Mouse (Mus musculus): ENCODE results near the gene Dnase1l1. TPM values are rescaled to one million over a fixed set of nuclear protein-coding genes. Genes with fewer than 3 reads are reported as not detected.

Gene Dnase1l1
- polyA plus RNA-seq, 2 experiments = 20.9 to 22.6 TPM

- DNase-seq (ENCODE audit: low read depth in 3 of 3, low spot score in 3 of 3) (no peak), ATAC-seq (ENCODE audit: insufficient read depth) (peak; percentile 36)
- Histone ChIP-seq H3K4me2 (ENCODE audit: low read depth) (peak overlapping the region; percentile 83), H3K9me3 (ENCODE audit: control insufficient read depth, low read length) (no peaks in the 10 kb centered on the region), H3K27me3 (ENCODE audit: control insufficient read depth, insufficient read depth, low read length) (no peaks in the 10 kb centered on the region; the same call in 1 of the 2 replicates), H3K4me1 (replicated peaks; ENCODE audit: control insufficient read depth in 2 of 2, insufficient read depth in 2 of 2, low read length in 1 of 2) (peaks cover 10 to 18% of the 10 kb centered on the region in 2 experiments), H3K27ac (no peak overlapping the region), H3K4me3 (ENCODE audit: insufficient read depth in 1 of 2, low read depth in 2 of 2, low read length in 2 of 2) (peak overlapping the region; percentile 55 to 59), H3K9ac (replicated peaks) (peak overlapping the region; percentile 24), H3K36me3 (replicated peaks; ENCODE audit: control insufficient read depth, insufficient read depth, low read depth) (no peaks in the 10 kb centered on the region)
- 24% methylated on average over 21 of the region's 21 CpGs for WGBS (ENCODE audit: insufficient replicate concordance)
- TF ChIP-seq EP300 (IDR thresholded peaks at IDR 0.05; ENCODE audit: low read depth) (no peak), CTCF (IDR thresholded peaks at IDR 0.05; ENCODE audit: low read depth) (no peak)
Measured at GRCm38 (mm10) chrX:74245687-74246086, 36.5 kb downstream of the Dnase1l1 start.

GRCm38 (mm10) chrX:74245107-74245506, 37.0 kb downstream of the Dnase1l1 start:
- no peak for TF ChIP-seq EP300 (IDR thresholded peaks at IDR 0.05; ENCODE audit: low read depth)
- no peak for TF ChIP-seq CTCF (IDR thresholded peaks at IDR 0.05; ENCODE audit: low read depth)
- ATAC-seq (ENCODE audit: insufficient read depth) = no peak
- no peaks in the 10 kb centered on the region for H3K9me3 ChIP-seq (ENCODE audit: control insufficient read depth, low read length)

GRCm38 (mm10) chrX:74244614-74245083, 37.5 kb downstream of the Dnase1l1 start:
- H3K9me3 ChIP-seq (ENCODE audit: control insufficient read depth, low read length) = no peaks in the 10 kb centered on the region
- H3K4me2 ChIP-seq (ENCODE audit: low read depth) = peak overlapping the region; percentile 83
- H3K36me3 ChIP-seq (replicated peaks; ENCODE audit: control insufficient read depth, insufficient read depth, low read depth) = no peaks in the 10 kb centered on the region
- H3K4me3 ChIP-seq (ENCODE audit: insufficient read depth in 1 of 2, low read depth in 2 of 2, low read length in 2 of 2) = peak overlapping the region; percentile 48 to 59; a peak in 3 of 4 replicates
- no peaks in the 10 kb centered on the region; the same call in 1 of the 2 replicates for H3K27me3 ChIP-seq (ENCODE audit: control insufficient read depth, insufficient read depth, low read length)
- WGBS (ENCODE audit: insufficient replicate concordance) = 24% methylated on average over 3 of the region's 3 CpGs
- peaks cover 10 to 18% of the 10 kb centered on the region in 2 experiments for H3K4me1 ChIP-seq (replicated peaks; ENCODE audit: control insufficient read depth in 2 of 2, insufficient read depth in 2 of 2, low read length in 1 of 2)
- no peak overlapping the region for H3K27ac ChIP-seq
- H3K9ac ChIP-seq (replicated peaks) = no peak overlapping the region
- TF ChIP-seq CTCF (IDR thresholded peaks at IDR 0.05; ENCODE audit: low read depth) = no peak
- no peak for TF ChIP-seq EP300 (IDR thresholded peaks at IDR 0.05; ENCODE audit: low read depth)
- no peak for ATAC-seq (ENCODE audit: insufficient read depth)
- no peak for DNase-seq (ENCODE audit: low read depth in 3 of 3, low spot score in 3 of 3)

More at GRCm38 (mm10) chrX:74245107-74245506, 37.0 kb downstream of the Dnase1l1 start:
- Histone ChIP-seq H3K4me3 (ENCODE audit: insufficient read depth in 1 of 2, low read depth in 2 of 2, low read length in 2 of 2) (peak overlapping the region; percentile 25 to 59; a peak in 3 of 4 replicates), H3K4me1 (replicated peaks; ENCODE audit: control insufficient read depth in 2 of 2, insufficient read depth in 2 of 2, low read length in 1 of 2) (peaks cover 10 to 18% of the 10 kb centered on the region in 2 experiments), H3K9ac (replicated peaks) (no peak overlapping the region; the same call in 1 of the 2 replicates), H3K36me3 (replicated peaks; ENCODE audit: control insufficient read depth, insufficient read depth, low read depth) (no peaks in the 10 kb centered on the region), H3K4me2 (ENCODE audit: low read depth) (peak overlapping the region; percentile 83), H3K27me3 (ENCODE audit: control insufficient read depth, insufficient read depth, low read length) (no peaks in the 10 kb centered on the region; the same call in 1 of the 2 replicates), H3K27ac (no peak overlapping the region)
- no peak for DNase-seq (ENCODE audit: low read depth in 3 of 3, low spot score in 3 of 3)
- 19% methylated on average over 1 of the region's 1 CpGs for whole genome bisulfite sequencing (ENCODE audit: insufficient replicate concordance)

- Histone ChIP-seq H3K27me3 (ENCODE audit: control insufficient read depth, insufficient read depth, low read length) (no peaks in the 10 kb centered on the region), H3K27ac (no peak overlapping the region; the same call in 1 of the 2 replicates), H3K9me3 (ENCODE audit: control insufficient read depth, low read length) (no peaks in the 10 kb centered on the region), H3K4me1 (replicated peaks; ENCODE audit: control insufficient read depth in 2 of 2, insufficient read depth in 2 of 2, low read length in 1 of 2) (peaks cover 10 to 14% of the 10 kb centered on the region in 2 experiments), H3K4me3 (ENCODE audit: insufficient read depth in 1 of 2, low read depth in 2 of 2, low read length in 2 of 2) (peak overlapping the region in 1 of 2 experiments; percentile 10; a peak in 1 of 4 replicates), H3K36me3 (replicated peaks; ENCODE audit: control insufficient read depth, insufficient read depth, low read depth) (no peaks in the 10 kb centered on the region), H3K9ac (replicated peaks) (no peak overlapping the region), H3K4me2 (ENCODE audit: low read depth) (peak overlapping the region; percentile 83)
- TF ChIP-seq EP300 (IDR thresholded peaks at IDR 0.05; ENCODE audit: low read depth) = no peak
- TF ChIP-seq CTCF (IDR thresholded peaks at IDR 0.05; ENCODE audit: low read depth) = peak; percentile 16; the same call in 1 of the 2 replicates
- DNase-seq (ENCODE audit: low read depth in 3 of 3, low spot score in 3 of 3) (peak; percentile 49 to 73 (median 49)), ATAC-seq (ENCODE audit: insufficient read depth) (peak; percentile 58; the same call in 1 of the 2 replicates)
- WGBS (ENCODE audit: insufficient replicate concordance) = 17% methylated on average over 3 of the region's 3 CpGs
Measured at GRCm38 (mm10) chrX:74243807-74244206, 38.3 kb downstream of the Dnase1l1 start.

GRCm38 (mm10) chrX:74243396-74243795, 38.7 kb downstream of the Dnase1l1 start:
- no peak overlapping the region for H3K9ac ChIP-seq (replicated peaks)
- H3K36me3 ChIP-seq (replicated peaks; ENCODE audit: control insufficient read depth, insufficient read depth, low read depth) = no peaks in the 10 kb centered on the region
- no peak overlapping the region; the same call in 1 of the 2 replicates for H3K27ac ChIP-seq
- 44% methylated on average over 2 of the region's 2 CpGs for WGBS (ENCODE audit: insufficient replicate concordance)
- no peaks in the 10 kb centered on the region for H3K27me3 ChIP-seq (ENCODE audit: control insufficient read depth, insufficient read depth, low read length)
- ATAC-seq (ENCODE audit: insufficient read depth) (no peak), DNase-seq (ENCODE audit: low read depth in 3 of 3, low spot score in 3 of 3) (no peak)
- H3K4me2 ChIP-seq (ENCODE audit: low read depth) = peak overlapping the region; percentile 83
- TF ChIP-seq CTCF (IDR thresholded peaks at IDR 0.05; ENCODE audit: low read depth) = no peak
- no peak for TF ChIP-seq EP300 (IDR thresholded peaks at IDR 0.05; ENCODE audit: low read depth)
- H3K4me3 ChIP-seq (ENCODE audit: insufficient read depth in 1 of 2, low read depth in 2 of 2, low read length in 2 of 2) = no peak overlapping the region
- no peaks in the 10 kb centered on the region for H3K9me3 ChIP-seq (ENCODE audit: control insufficient read depth, low read length)
- H3K4me1 ChIP-seq (replicated peaks; ENCODE audit: control insufficient read depth in 2 of 2, insufficient read depth in 2 of 2, low read length in 1 of 2) = peaks cover 10 to 14% of the 10 kb centered on the region in 2 experiments

All from liver, embryonic 14.5 days (tissue).